Mouse (Mus musculus) spleen, adult 2 months (tissue): ENCODE results near the gene Nsun2. TPM values are rescaled to one million over a fixed set of nuclear protein-coding genes. Genes with fewer than 3 reads are reported as not detected.

ENCODE experiments used
- DNase-seq, 2 experiments: peaks; one replicate each; pipeline versions ENCODE4 v3.0.0 to v3.0.0-alpha.2; 2012 to 2021; ENCODE audit warnings: low spot score in 2 of 2, low read depth in 1 of 2
- H3K27ac ChIP-seq: fragments of 200-500 bp; 2 replicates; pipeline ENCODE4 v1.5.1; 2012; ENCODE audit warnings: low read length, inconsistent platforms; ENCODE audit not compliant: insufficient read depth
- H3K27me3 ChIP-seq: fragments of 200-500 bp; 2 replicates; pipeline ENCODE4 v1.6.1; 2012; ENCODE audit warnings: mild to moderate bottlenecking, moderate library complexity, low read length, inconsistent platforms; ENCODE audit not compliant: control insufficient read depth, insufficient read depth
- H3K36me3 ChIP-seq: fragments of 200-500 bp; 2 replicates; pipeline ENCODE4 v1.6.1; 2012; ENCODE audit warnings: mild to moderate bottlenecking, low read length, inconsistent platforms; ENCODE audit not compliant: control insufficient read depth, insufficient read depth
- H3K4me1 ChIP-seq: fragments of 200-500 bp; 2 replicates; pipeline ENCODE4 v1.6.1; 2011; ENCODE audit warnings: inconsistent platforms; ENCODE audit not compliant: control insufficient read depth, insufficient read depth, insufficient read length
- H3K4me3 ChIP-seq: fragments of 200-500 bp; 2 replicates; pipeline ENCODE4 v1.5.1; 2011; ENCODE audit warnings: mild to moderate bottlenecking, inconsistent platforms; ENCODE audit not compliant: insufficient read depth, insufficient read length; ENCODE audit errors: extremely low read depth
- CTCF ChIP-seq: fragments of 200-500 bp; IDR thresholded peaks from 2 replicates; pipeline ENCODE4 v1.5.1; 2011; ENCODE audit warnings: mild to moderate bottlenecking, inconsistent platforms; ENCODE audit not compliant: insufficient read depth, insufficient read length, insufficient replicate concordance; ENCODE audit errors: extremely low read depth
- POLR2A ChIP-seq: fragments of 200-500 bp; IDR thresholded peaks from 2 replicates; pipeline ENCODE4 v1.6.1; 2011; ENCODE audit warnings: low read depth, low read length, inconsistent platforms
- WGBS: fragments of 180-500 bp; shearing (Covaris S2); methylation state at CpG from one replicate; pipeline ENCODE4 v1.1.7; 2018; 5-methylcytosine and 5-hydroxymethylcytosine counted together
- polyA plus RNA-seq: library from polyadenylated mRNA; depleted of rRNA; stranded (reverse); fragments of >200 nt; gene quantifications from 2 replicates; pipeline ENCODE4 v1.2.3, GENCODE M21; 2012

Gene Nsun2
- polyA plus RNA-seq, 1 experiment, result 43.2 TPM

DNA sequence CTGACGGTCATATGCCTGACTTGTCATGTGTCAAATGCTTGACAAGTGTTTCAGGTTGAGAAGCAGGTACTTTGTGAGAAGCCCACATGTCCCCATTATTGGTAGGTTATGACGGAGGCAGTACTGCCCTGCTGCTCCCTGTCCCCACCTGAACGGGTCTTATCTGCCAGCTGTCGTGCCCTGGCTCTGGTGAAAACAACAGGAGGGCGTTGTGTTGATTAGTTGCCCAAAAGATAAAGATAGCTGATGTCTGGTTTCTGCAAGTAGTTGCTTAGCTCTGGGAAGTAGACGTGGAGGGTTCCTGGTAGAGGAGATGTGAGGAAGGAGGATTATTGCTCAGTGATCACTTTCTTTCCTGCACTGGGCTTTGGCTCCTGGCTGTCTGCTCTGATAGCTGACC, 83.2 kb downstream of the Nsun2 start:
- Histone ChIP-seq H3K27me3 (no peaks in the 10 kb centered on the region), H3K27ac (no peak overlapping the region), H3K4me1 (no peaks in the 10 kb centered on the region), H3K36me3 (peaks cover 36% of the 10 kb centered on the region), H3K4me3 (no peak overlapping the region)
- no peak for DNase-seq
- TF ChIP-seq CTCF (no peak), POLR2A (no peak)
- 89% methylated on average over 6 of the region's 6 CpGs for WGBS

DNA sequence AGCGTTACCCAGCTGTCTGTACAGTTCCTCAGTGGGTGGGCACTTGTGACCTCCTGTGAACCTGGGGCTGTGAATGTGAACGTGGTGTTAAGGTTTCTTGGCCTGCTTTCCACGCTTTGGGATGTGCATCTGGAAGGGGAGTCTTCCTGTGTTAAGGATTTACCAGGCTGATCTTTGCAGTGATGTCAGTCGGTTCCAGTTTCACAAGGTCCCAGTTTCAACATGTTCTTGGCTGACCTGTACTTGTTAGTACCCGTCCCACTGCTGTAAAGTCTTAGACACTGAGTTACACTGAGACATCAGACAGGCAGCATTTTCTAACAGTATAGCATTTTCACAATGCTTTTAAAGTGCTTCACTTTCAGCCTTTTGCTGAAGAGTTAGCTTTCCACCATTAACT, 90.3 kb downstream of the Nsun2 start:
- Histone ChIP-seq H3K4me3 (no peak overlapping the region), H3K27me3 (no peaks in the 10 kb centered on the region), H3K36me3 (peaks cover 47% of the 10 kb centered on the region), H3K27ac (no peak overlapping the region), H3K4me1 (no peaks in the 10 kb centered on the region)
- no peak for TF ChIP-seq POLR2A
- no peak for TF ChIP-seq CTCF
- DNase-seq, result no peak
- 90% methylated on average over 5 of the region's 5 CpGs for WGBS

DNA sequence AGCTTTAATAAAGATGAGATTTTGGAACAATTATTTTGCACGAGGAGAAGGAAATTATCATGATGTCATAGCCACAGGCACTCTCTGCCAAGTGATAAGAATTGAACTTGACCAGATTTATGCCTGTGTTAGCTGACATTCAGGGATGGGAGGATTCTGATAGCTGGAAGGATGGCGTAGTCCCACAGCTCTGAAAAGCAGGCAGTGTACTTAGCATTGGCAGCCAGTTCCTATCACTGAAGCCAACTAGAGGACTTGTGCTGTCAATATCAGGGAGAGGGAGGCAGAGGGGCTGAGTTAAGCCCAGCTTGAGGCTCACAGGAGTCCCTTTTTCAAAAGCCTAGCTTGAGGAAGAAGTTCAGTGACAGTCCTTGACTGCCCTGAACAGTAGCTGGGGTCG, 91.0 kb downstream of the Nsun2 start:
- Histone ChIP-seq H3K36me3 (peaks cover 46% of the 10 kb centered on the region), H3K4me3 (no peak overlapping the region), H3K27ac (no peak overlapping the region), H3K4me1 (no peaks in the 10 kb centered on the region), H3K27me3 (no peaks in the 10 kb centered on the region)
- WGBS, result 87% methylated on average over 3 of the region's 3 CpGs
- TF ChIP-seq POLR2A, result no peak
- no peak for TF ChIP-seq CTCF
- DNase-seq, result no peak

DNA sequence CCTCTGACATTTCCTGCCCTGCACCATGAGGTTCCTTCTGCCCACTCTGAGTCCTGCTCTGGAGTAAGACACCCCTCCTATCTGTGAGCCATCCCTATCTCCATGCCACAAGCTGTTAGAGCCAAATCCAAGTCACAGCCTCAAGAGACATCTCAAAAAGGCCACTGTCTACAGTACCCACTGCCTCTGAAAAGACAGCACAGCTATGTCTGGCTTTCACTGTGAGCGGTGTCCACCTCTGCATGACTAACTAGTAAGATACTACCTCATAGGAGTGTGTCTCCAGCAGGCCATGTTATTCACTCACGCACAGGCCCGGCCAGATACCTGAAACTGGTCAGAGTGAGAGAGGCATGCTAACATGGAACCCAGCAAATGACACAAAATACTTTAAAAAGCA, 94.4 kb downstream of the Nsun2 start:
- no peak overlapping the region for H3K27ac ChIP-seq
- peaks cover 58% of the 10 kb centered on the region for H3K36me3 ChIP-seq
- H3K27me3 ChIP-seq, result no peaks in the 10 kb centered on the region
- H3K4me3 ChIP-seq, result no peak overlapping the region
- TF ChIP-seq CTCF, result no peak
- no peak for DNase-seq
- 98% methylated on average over 3 of the region's 3 CpGs for WGBS
- H3K4me1 ChIP-seq, result no peaks in the 10 kb centered on the region

DNA sequence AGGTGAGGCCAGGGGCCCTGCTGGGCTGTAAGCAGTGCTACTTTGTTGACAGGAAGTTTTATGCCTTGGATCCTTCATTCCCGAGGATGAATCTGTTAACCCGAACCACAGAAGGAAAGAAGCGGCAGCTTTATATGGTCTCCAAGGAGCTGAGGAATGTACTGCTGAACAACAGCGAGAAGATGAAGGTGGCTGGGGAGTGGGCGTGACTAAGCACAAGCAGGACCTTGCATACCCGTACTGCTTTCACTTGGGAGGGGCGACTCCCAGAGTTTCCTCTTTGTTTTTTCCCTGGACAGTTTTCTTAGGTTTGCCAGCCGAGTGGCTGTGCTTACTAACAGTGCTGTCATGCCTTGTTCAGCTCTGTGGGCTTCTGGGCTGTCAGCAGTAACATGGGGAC, 97.0 kb downstream of the Nsun2 start:
- no peak for DNase-seq
- Histone ChIP-seq H3K4me1 (no peaks in the 10 kb centered on the region), H3K36me3 (peaks cover 72% of the 10 kb centered on the region), H3K27me3 (no peaks in the 10 kb centered on the region), H3K4me3 (no peak overlapping the region), H3K27ac (no peak overlapping the region)
- WGBS, result 85% methylated on average over 8 of the region's 8 CpGs
- no peak for TF ChIP-seq POLR2A
- TF ChIP-seq CTCF, result no peak

DNA sequence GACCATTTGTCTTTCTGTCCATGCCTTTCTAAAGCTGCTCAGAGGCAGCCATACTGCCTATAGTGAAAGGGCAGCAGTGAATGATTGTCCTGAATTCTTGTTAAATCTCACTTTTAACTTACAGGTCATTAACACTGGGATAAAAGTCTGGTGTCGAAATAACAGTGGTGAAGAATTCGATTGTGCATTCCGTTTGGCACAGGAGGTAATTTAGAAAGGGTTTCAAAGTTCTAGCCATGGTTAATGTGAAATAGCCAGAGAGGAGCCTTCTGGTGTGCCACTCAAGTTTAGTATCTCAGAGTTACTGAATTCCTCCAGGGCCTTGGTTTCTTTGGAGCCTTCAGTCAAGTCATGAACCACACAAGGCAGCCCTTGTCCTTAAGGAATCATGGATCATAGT, 97.6 kb downstream of the Nsun2 start:
- DNase-seq, result no peak
- TF ChIP-seq CTCF (no peak), POLR2A (no peak)
- H3K4me1 ChIP-seq, result no peaks in the 10 kb centered on the region
- no peak overlapping the region for H3K27ac ChIP-seq
- H3K27me3 ChIP-seq, result no peaks in the 10 kb centered on the region
- H3K36me3 ChIP-seq, result peaks cover 73% of the 10 kb centered on the region
- WGBS, result 97% methylated on average over 3 of the region's 3 CpGs
- H3K4me3 ChIP-seq, result no peak overlapping the region

DNA sequence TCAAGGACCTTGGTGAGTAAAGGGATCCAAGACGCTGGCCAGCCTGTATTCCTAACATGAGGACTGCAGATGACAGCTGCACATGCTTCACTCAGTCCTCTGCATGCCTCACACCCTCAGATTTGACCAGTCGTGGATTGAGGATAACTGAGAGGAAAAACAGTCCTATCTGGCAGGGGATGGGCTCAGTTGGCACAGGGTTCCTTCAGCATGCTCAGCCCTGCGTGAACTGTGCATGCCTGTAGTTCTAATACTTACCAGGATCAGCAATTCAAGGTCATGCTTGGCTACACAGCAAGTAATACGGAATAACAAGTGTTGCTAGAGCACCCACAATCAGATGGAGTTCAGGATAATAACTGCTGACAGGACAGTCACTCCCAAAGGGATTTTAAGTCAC, 98.1 kb downstream of the Nsun2 start:
- no peak for DNase-seq
- peaks cover 75% of the 10 kb centered on the region for H3K36me3 ChIP-seq
- no peak overlapping the region for H3K4me3 ChIP-seq
- no peak for TF ChIP-seq CTCF
- TF ChIP-seq POLR2A, result no peak
- no peaks in the 10 kb centered on the region for H3K4me1 ChIP-seq
- 94% methylated on average over 4 of the region's 4 CpGs for WGBS
- H3K27ac ChIP-seq, result no peak overlapping the region
- H3K27me3 ChIP-seq, result no peaks in the 10 kb centered on the region
